Mouse (Mus musculus) MEL (cell line): ENCODE measurements around the gene Grwd1. TPM values are rescaled to one million over a fixed set of nuclear protein-coding genes. Genes with fewer than 3 reads are reported as not detected.

Experiments
- DNase-seq: peaks from one replicate; pipeline ENCODE4 v3.0.0; 2011; ENCODE audit warnings: low read depth, low spot score
- H3K27ac ChIP-seq: 2 replicates; pipeline ENCODE4 v1.5.1; 2012; ENCODE audit warnings: low read depth, mild to moderate bottlenecking, control low read depth, low read length, moderate library complexity; ENCODE audit not compliant: control insufficient read depth
- H3K27me3 ChIP-seq, 2 experiments: fragments of 150-350 bp in 1 of 2; sonication (generic) in 1 of 2; 2 replicates each; pipeline ENCODE4 v1.6.1; 2012; ENCODE audit warnings: low read length in 2 of 2, mild to moderate bottlenecking in 2 of 2, improper control_type of control experiment in 1 of 2, moderate library complexity in 1 of 2; ENCODE audit not compliant: insufficient read depth in 2 of 2, control insufficient read depth in 1 of 2
- H3K36me3 ChIP-seq, 2 experiments: 2 replicates each; pipeline ENCODE4 v1.6.1; 2012 to 2014; ENCODE audit warnings: low read length in 2 of 2, improper control_type of control experiment in 1 of 2, inconsistent platforms in 1 of 2, mild to moderate bottlenecking in 1 of 2; ENCODE audit not compliant: insufficient read depth in 2 of 2, control insufficient read depth in 1 of 2
- H3K4me1 ChIP-seq, 2 experiments: fragments of 150-350 bp in 1 of 2; sonication (generic) in 1 of 2; 2 replicates each; pipeline ENCODE4 v1.6.1; 2012; ENCODE audit warnings: low read length in 2 of 2, improper control_type of control experiment in 1 of 2, mild to moderate bottlenecking in 1 of 2; ENCODE audit not compliant: insufficient read depth in 2 of 2, control insufficient read depth in 1 of 2
- H3K4me3 ChIP-seq, 2 experiments: fragments of 150-350 bp in 1 of 2; sonication (generic) in 1 of 2; 2 replicates each; pipeline ENCODE4 v1.5.1; 2012; ENCODE audit warnings: low read depth in 2 of 2, low read length in 2 of 2, mild to moderate bottlenecking in 2 of 2, moderate library complexity in 2 of 2, control low read depth in 1 of 2, improper control_type of control experiment in 1 of 2; ENCODE audit not compliant: control insufficient read depth in 1 of 2, insufficient read depth in 1 of 2
- H3K79me2 ChIP-seq: 2 replicates; pipeline ENCODE4 v1.6.1; 2012; ENCODE audit warnings: mild to moderate bottlenecking, low read length, moderate library complexity; ENCODE audit not compliant: control insufficient read depth, poor library complexity, insufficient read depth
- H3K9ac ChIP-seq: 2 replicates; pipeline ENCODE4 v1.6.1; 2012; ENCODE audit warnings: low read depth, mild to moderate bottlenecking, control low read depth, low read length, moderate library complexity; ENCODE audit not compliant: control insufficient read depth, poor library complexity, severe bottlenecking
- H3K9me3 ChIP-seq: fragments of 150-350 bp; sonication (generic); replicated peaks from 2 replicates; pipeline ENCODE4 v1.6.1; 2012; ENCODE audit warnings: mild to moderate bottlenecking, low read length, improper control_type of control experiment, moderate library complexity; ENCODE audit not compliant: insufficient read depth
- CHD2 ChIP-seq: IDR thresholded peaks from 2 replicates; pipeline ENCODE4 v1.6.1; 2011; ENCODE audit warnings: low read length, improper control_type of control experiment
- CTCF ChIP-seq, 3 experiments: IDR thresholded peaks in 2 of 3; conservative IDR thresholded peaks in 1 of 3; 2 replicates each; pipeline ENCODE4 v1.5.1; 2011 to 2012; ENCODE audit warnings: low read length in 3 of 3, low read depth in 2 of 3, mild to moderate bottlenecking in 2 of 3, improper control_type of control experiment in 1 of 3, inconsistent platforms in 1 of 3, mixed read lengths in 1 of 3, moderate library complexity in 1 of 3; ENCODE audit not compliant: control insufficient read depth in 1 of 3, insufficient read depth in 1 of 3, poor library complexity in 1 of 3, severe bottlenecking in 1 of 3
- ELF1 ChIP-seq: IDR thresholded peaks from 2 replicates; pipeline ENCODE4 v1.6.1; 2014; ENCODE audit warnings: low read depth, mild to moderate bottlenecking, inconsistent platforms, low read length, improper control_type of control experiment, moderate library complexity
- EP300 ChIP-seq, 2 experiments: IDR thresholded peaks; 2 replicates each; pipeline ENCODE4 v1.6.1; 2011; ENCODE audit warnings: improper control_type of control experiment in 2 of 2, low read length in 2 of 2, low read depth in 1 of 2, mild to moderate bottlenecking in 1 of 2
- GABPA ChIP-seq: IDR thresholded peaks from 2 replicates; pipeline ENCODE4 v1.6.1; 2012; ENCODE audit warnings: low read depth, mild to moderate bottlenecking, inconsistent platforms, low read length, improper control_type of control experiment, moderate library complexity
- GATA1 ChIP-seq: IDR thresholded peaks from 2 replicates; pipeline ENCODE4 v1.6.1; 2011; ENCODE audit warnings: low read depth, low read length, improper control_type of control experiment
- HCFC1 ChIP-seq: IDR thresholded peaks from 2 replicates; pipeline ENCODE4 v1.6.1; 2012; ENCODE audit warnings: low read depth, mild to moderate bottlenecking, inconsistent platforms, low read length, improper control_type of control experiment, moderate library complexity
- JUND ChIP-seq: IDR thresholded peaks from 2 replicates; pipeline ENCODE4 v1.6.1; 2011; ENCODE audit warnings: low read depth, mild to moderate bottlenecking, improper control_type of control experiment, low read length
- MAFK ChIP-seq: IDR thresholded peaks from 2 replicates; pipeline ENCODE4 v1.6.1; 2011; ENCODE audit warnings: low read depth, mild to moderate bottlenecking, low read length, improper control_type of control experiment, borderline replicate concordance
- MAZ ChIP-seq: IDR thresholded peaks from 2 replicates; pipeline ENCODE4 v1.6.1; 2012; ENCODE audit warnings: low read depth, mild to moderate bottlenecking, inconsistent platforms, low read length, improper control_type of control experiment
- MYC ChIP-seq: IDR thresholded peaks from 2 replicates; pipeline ENCODE4 v1.6.1; 2011; ENCODE audit warnings: low read depth, mild to moderate bottlenecking, low read length, improper control_type of control experiment, moderate library complexity
- POLR2A ChIP-seq, 2 experiments: IDR thresholded peaks; 2 replicates each; pipeline ENCODE4 v1.6.1; 2011 to 2012; ENCODE audit warnings: low read length in 2 of 2, mild to moderate bottlenecking in 2 of 2, control low read depth in 1 of 2, improper control_type of control experiment in 1 of 2, low read depth in 1 of 2, moderate library complexity in 1 of 2; ENCODE audit not compliant: control insufficient read depth in 1 of 2, insufficient read depth in 1 of 2, poor library complexity in 1 of 2
- POLR2AphosphoS2 ChIP-seq: IDR thresholded peaks from 2 replicates; pipeline ENCODE4 v1.6.1; 2011; ENCODE audit warnings: low read length, improper control_type of control experiment
- SIN3A ChIP-seq: IDR thresholded peaks from 2 replicates; pipeline ENCODE4 v1.6.1; 2012; ENCODE audit warnings: low read length, improper control_type of control experiment, inconsistent platforms
- TAL1 ChIP-seq: IDR thresholded peaks from 2 replicates; pipeline ENCODE4 v1.6.1; 2012; ENCODE audit warnings: mild to moderate bottlenecking, inconsistent platforms, low read length, moderate library complexity, mixed read lengths
- USF1 ChIP-seq: IDR thresholded peaks from 2 replicates; pipeline ENCODE4 v1.6.1; 2014; ENCODE audit warnings: low read depth, mild to moderate bottlenecking, inconsistent platforms, low read length, improper control_type of control experiment, moderate library complexity
- USF2 ChIP-seq, 2 experiments: IDR thresholded peaks; 2 replicates each; pipeline ENCODE4 v1.6.1; 2011 to 2012; ENCODE audit warnings: improper control_type of control experiment in 2 of 2, low read length in 2 of 2, borderline replicate concordance in 1 of 2, inconsistent platforms in 1 of 2, low read depth in 1 of 2, mild to moderate bottlenecking in 1 of 2; ENCODE audit not compliant: insufficient read depth in 1 of 2
- ZC3H11A ChIP-seq: IDR thresholded peaks from 2 replicates; pipeline ENCODE4 v1.6.1; 2012; ENCODE audit warnings: low read depth, mild to moderate bottlenecking, inconsistent platforms, low read length, improper control_type of control experiment
- ZMIZ1 ChIP-seq: IDR thresholded peaks from 2 replicates; pipeline ENCODE4 v1.6.1; 2012; ENCODE audit warnings: low read depth, mild to moderate bottlenecking, inconsistent platforms, low read length, improper control_type of control experiment, moderate library complexity
- ZNF384 ChIP-seq: IDR thresholded peaks from 2 replicates; pipeline ENCODE4 v1.6.1; 2012; ENCODE audit warnings: low read depth, mild to moderate bottlenecking, inconsistent platforms, low read length, improper control_type of control experiment
- polyA plus RNA-seq, 2 experiments: library from polyadenylated mRNA; stranded (reverse) in 1 of 2; unstranded in 1 of 2; fragments of >175 nt in 1 of 2; fragments of >200 nt in 1 of 2; gene quantifications; 2 replicates each; pipeline versions ENCODE4 v1.2.1 to v1.2.4; 2012; ENCODE audit warnings: low replicate concordance in 2 of 2, low read depth in 1 of 2; ENCODE audit not compliant: insufficient read length in 2 of 2, insufficient read depth in 1 of 2, missing spikeins in 1 of 2
- total RNA-seq: library from RNA; depleted of rRNA; stranded (reverse); fragments of 300-350 nt; gene quantifications from 2 replicates; pipeline ENCODE4 v1.2.3, GENCODE M21; 2012

Grwd1 gene
- total and polyA plus RNA-seq, 3 experiments, result 82.2 to 173 (median 108) TPM

DNA sequence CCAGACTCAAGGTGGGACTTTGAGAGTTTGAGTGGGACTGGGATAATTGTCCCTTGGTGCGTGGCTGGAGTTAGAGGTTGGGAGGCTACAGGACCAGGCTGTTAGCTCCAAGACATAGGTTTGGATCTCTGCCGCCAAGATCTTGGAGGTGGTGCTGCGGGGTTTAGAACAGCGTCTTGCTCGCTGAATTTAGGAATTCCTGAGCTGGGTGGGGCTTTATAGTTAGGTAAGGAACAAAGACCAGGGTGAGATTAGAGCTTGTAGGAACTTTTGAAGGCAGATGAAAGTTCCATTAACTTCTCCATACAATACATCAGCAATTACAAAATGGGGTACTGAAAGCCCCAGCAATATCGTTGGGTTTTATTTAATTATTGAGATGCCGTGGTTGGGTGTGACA is 30.7 kb downstream of the Grwd1 start:
- Histone ChIP-seq H3K36me3 (peaks cover 0 to 4% of the 10 kb centered on the region in 2 experiments; a peak in 1 of 4 replicates), H3K4me3 (no peak overlapping the region), H3K4me1 (peaks cover 9 to 13% of the 10 kb centered on the region in 2 experiments; a peak in 3 of 4 replicates), H3K27me3 (no peaks in the 10 kb centered on the region), H3K79me2 (no peaks in the 10 kb centered on the region; the same call in 1 of the 2 replicates), H3K27ac (no peak overlapping the region), H3K9ac (no peak overlapping the region), H3K9me3 (no peaks in the 10 kb centered on the region)
- no peak for DNase-seq
- TF ChIP-seq ZMIZ1 (no peak), CHD2 (no peak), USF1 (no peak), ZC3H11A (no peak), TAL1 (no peak), CTCF (IDR thresholded peaks at IDR 0.05 in 2 of 3, conservative IDR thresholded peaks at IDR 0.05 in 1 of 3; ENCODE audit: control insufficient read depth in 1 of 3, insufficient read depth in 1 of 3, low read depth in 2 of 3, low read length in 3 of 3, poor library complexity in 1 of 3, severe bottlenecking in 1 of 3) (no peak), USF2 (IDR thresholded peaks at IDR 0.05; ENCODE audit: borderline replicate concordance in 1 of 2, insufficient read depth in 1 of 2, low read depth in 1 of 2, low read length in 2 of 2) (no peak), EP300 (IDR thresholded peaks at IDR 0.05; ENCODE audit: low read depth in 1 of 2, low read length in 2 of 2) (no peak)

DNA sequence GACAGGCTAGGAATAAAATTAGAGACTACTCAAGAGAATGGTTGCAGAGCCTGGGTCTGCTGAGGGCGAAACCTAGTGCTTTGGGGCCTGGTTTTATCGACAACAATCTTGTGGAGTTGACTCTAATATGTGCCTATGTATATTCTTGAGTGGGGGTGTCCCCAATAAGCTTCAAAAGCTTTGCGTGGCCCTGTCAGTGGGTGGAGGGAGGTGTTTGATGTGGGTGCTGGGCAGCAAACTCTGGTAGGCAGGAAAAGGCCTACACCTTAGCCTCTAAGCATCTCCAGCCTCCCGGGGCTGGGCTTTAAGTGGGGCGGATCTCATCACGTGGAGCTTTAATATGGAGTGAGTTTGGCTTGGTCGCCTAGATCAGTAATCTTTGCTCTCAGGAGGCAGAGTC is 31.8 kb downstream of the Grwd1 start:
- Histone ChIP-seq H3K4me3 (no peak overlapping the region), H3K36me3 (peaks cover 0 to 4% of the 10 kb centered on the region in 2 experiments; a peak in 1 of 4 replicates), H3K27ac (no peak overlapping the region), H3K4me1 (peaks cover 9 to 13% of the 10 kb centered on the region in 2 experiments; a peak in 3 of 4 replicates), H3K9ac (no peak overlapping the region), H3K9me3 (no peaks in the 10 kb centered on the region), H3K27me3 (no peaks in the 10 kb centered on the region), H3K79me2 (no peaks in the 10 kb centered on the region; the same call in 1 of the 2 replicates)
- no peak for TF ChIP-seq MAFK
- no peak for TF ChIP-seq POLR2A (IDR thresholded peaks at IDR 0.05; ENCODE audit: control insufficient read depth in 1 of 2, insufficient read depth in 1 of 2, low read depth in 1 of 2, low read length in 2 of 2, poor library complexity in 1 of 2)
- no peak for TF ChIP-seq ELF1
- TF ChIP-seq USF1, result peak; percentile 75
- TF ChIP-seq POLR2AphosphoS2, result no peak
- peak; percentile 35 for DNase-seq

DNA sequence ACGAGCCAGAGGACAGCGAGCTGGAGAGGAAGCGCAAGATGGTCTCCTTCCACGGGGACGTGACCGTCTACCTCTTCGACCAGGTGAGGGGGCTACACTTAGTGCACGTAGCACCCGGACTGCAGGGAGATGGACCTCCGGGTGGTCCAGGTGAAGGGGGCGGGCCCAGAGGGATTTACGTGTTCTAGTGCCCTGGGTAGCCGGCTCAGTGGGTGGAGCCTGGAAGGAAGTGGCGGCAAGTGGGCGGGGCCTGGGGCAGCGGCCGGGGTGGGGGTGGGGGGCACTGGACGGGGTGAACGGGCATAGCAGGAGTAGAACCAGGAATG is 32.3 kb downstream of the Grwd1 start:
- no peak for TF ChIP-seq MAZ
- TF ChIP-seq USF2 (IDR thresholded peaks at IDR 0.05; ENCODE audit: borderline replicate concordance in 1 of 2, insufficient read depth in 1 of 2, low read depth in 1 of 2, low read length in 2 of 2), result no peak
- TF ChIP-seq JUND, result no peak
- TF ChIP-seq ZNF384, result no peak
- TF ChIP-seq GABPA, result no peak
- TF ChIP-seq SIN3A, result no peak
- TF ChIP-seq HCFC1, result no peak
- TF ChIP-seq POLR2A (IDR thresholded peaks at IDR 0.05; ENCODE audit: control insufficient read depth in 1 of 2, insufficient read depth in 1 of 2, low read depth in 1 of 2, low read length in 2 of 2, poor library complexity in 1 of 2), result no peak
- no peak for TF ChIP-seq GATA1
- TF ChIP-seq MYC, result no peak
- TF ChIP-seq, all 39 proteins: peak for 0
- Histone ChIP-seq H3K79me2 (no peaks in the 10 kb centered on the region; the same call in 1 of the 2 replicates), H3K27me3 (no peaks in the 10 kb centered on the region), H3K9ac (no peak overlapping the region), H3K4me3 (no peak overlapping the region), H3K36me3 (peaks cover 0 to 4% of the 10 kb centered on the region in 2 experiments; a peak in 1 of 4 replicates), H3K9me3 (no peaks in the 10 kb centered on the region), H3K4me1 (peaks cover 9 to 13% of the 10 kb centered on the region in 2 experiments; a peak in 3 of 4 replicates), H3K27ac (no peak overlapping the region)
- DNase-seq, result no peak
